Mouse (Mus musculus) ES-E14 (cell line): Measurements from ENCODE around the gene Trpm1. TPM values are rescaled to one million over a fixed set of nuclear protein-coding genes. Genes with fewer than 3 reads are reported as not detected.
A peak's percentile ranks its signal among the peaks of the same experiment; 100 is the strongest.

Experiments
- DNase-seq: peaks from one replicate; pipeline ENCODE4 v3.0.0-alpha.2; 2013; ENCODE audit warnings: low read depth, low spot score
- H3K27ac ChIP-seq: 2 replicates; pipeline ENCODE4 v1.5.1; 2012; ENCODE audit warnings: low read depth, mild to moderate bottlenecking, low read length, moderate library complexity, mixed read lengths; ENCODE audit not compliant: poor library complexity, insufficient read depth, severe bottlenecking
- H3K36me3 ChIP-seq: 2 replicates; pipeline ENCODE4 v1.6.1; 2012; ENCODE audit warnings: mild to moderate bottlenecking, low read length, moderate library complexity, mixed read lengths; ENCODE audit not compliant: control insufficient read depth, poor library complexity, insufficient read depth, severe bottlenecking
- H3K4me1 ChIP-seq, 2 experiments: fragments of 150-350 bp in 1 of 2; sonication (generic) in 1 of 2; 2 replicates each; pipeline ENCODE4 v1.6.1; 2012; ENCODE audit warnings: low read length in 2 of 2, mild to moderate bottlenecking in 1 of 2, mixed read lengths in 1 of 2; ENCODE audit not compliant: control insufficient read depth in 2 of 2, insufficient read depth in 2 of 2, poor library complexity in 1 of 2
- H3K4me3 ChIP-seq, 2 experiments: fragments of 150-350 bp in 1 of 2; sonication (generic) in 1 of 2; 2 replicates each; pipeline ENCODE4 v1.5.1; 2012; ENCODE audit warnings: low read length in 2 of 2, low read depth in 1 of 2, mild to moderate bottlenecking in 1 of 2, mixed read lengths in 1 of 2; ENCODE audit not compliant: insufficient read depth in 1 of 2, poor library complexity in 1 of 2, severe bottlenecking in 1 of 2
- H3K9ac ChIP-seq: 2 replicates; pipeline ENCODE4 v1.6.1; 2012; ENCODE audit warnings: low read depth, mild to moderate bottlenecking, low read length, mixed read lengths; ENCODE audit not compliant: poor library complexity, insufficient read depth, severe bottlenecking
- H3K9me3 ChIP-seq: fragments of 150-350 bp; sonication (generic); 2 replicates; pipeline ENCODE4 v1.6.1; 2012; ENCODE audit warnings: low read depth, mild to moderate bottlenecking, low read length; ENCODE audit not compliant: control insufficient read depth, insufficient read depth
- CHD2 ChIP-seq: IDR thresholded peaks from 2 replicates; pipeline ENCODE4 v1.6.1; 2014; ENCODE audit warnings: mild to moderate bottlenecking, low read depth, low read length, inconsistent platforms
- HCFC1 ChIP-seq: IDR thresholded peaks from 2 replicates; pipeline ENCODE4 v1.6.1; 2012; ENCODE audit warnings: low read length, inconsistent platforms, borderline replicate concordance; ENCODE audit not compliant: insufficient read depth
- MAFK ChIP-seq: IDR thresholded peaks from 2 replicates; pipeline ENCODE4 v1.6.1; 2014; ENCODE audit warnings: mild to moderate bottlenecking, low read depth, low read length, inconsistent platforms; ENCODE audit not compliant: insufficient read depth
- ZC3H11A ChIP-seq: IDR thresholded peaks from 2 replicates; pipeline ENCODE4 v1.6.1; 2012; ENCODE audit warnings: low read depth, mild to moderate bottlenecking, inconsistent platforms, low read length, borderline replicate concordance
- ZNF384 ChIP-seq: IDR thresholded peaks from 2 replicates; pipeline ENCODE4 v1.6.1; 2012; ENCODE audit warnings: low read depth, low read length, inconsistent platforms
- in situ Hi-C, 2 experiments: fragments of 600-800 bp; cut with MboI; formaldehyde crosslinking; loops; one replicate each; pipeline ENCODE4 v1.15.1; 2025; ENCODE audit warnings: low sequenced_read_pairs in 2 of 2, inconsistent platforms in 1 of 2; ENCODE audit not compliant: unreplicated experiment in 2 of 2
- total RNA-seq: library from RNA; depleted of rRNA; stranded (reverse); fragments of 300-350 nt; gene quantifications from 2 replicates; pipeline ENCODE4 v1.2.3, GENCODE M21; 2012

Gene Trpm1
- total RNA-seq, 1 experiment: 0.94 TPM

- in situ Hi-C loops: no loop called here
- TF ChIP-seq MAFK (no peak), CHD2 (no peak), ZC3H11A (no peak), ZNF384 (no peak), HCFC1 (no peak)
- Histone ChIP-seq H3K9me3 (no peaks in the 10 kb centered on the region), H3K4me1 (no peaks in the 10 kb centered on the region), H3K36me3 (no peaks in the 10 kb centered on the region), H3K4me3 (no peak overlapping the region), H3K27ac (no peak overlapping the region), H3K9ac (no peak overlapping the region)
- no peak for DNase-seq
Measured at GRCm38 (mm10) chr7:64179310-64179709, 25.7 kb downstream of the Trpm1 start.

GRCm38 (mm10) chr7:64185203-64185931 lies 31.7 kb downstream of the Trpm1 start:
- Histone ChIP-seq H3K9ac (no peak overlapping the region), H3K36me3 (no peaks in the 10 kb centered on the region), H3K9me3 (no peaks in the 10 kb centered on the region), H3K27ac (no peak overlapping the region), H3K4me3 (no peak overlapping the region), H3K4me1 (no peaks in the 10 kb centered on the region)
- in situ Hi-C loops: no loop called here
- TF ChIP-seq CHD2: no peak
- TF ChIP-seq MAFK: no peak
- TF ChIP-seq ZNF384: no peak
- TF ChIP-seq HCFC1: no peak
- no peak for TF ChIP-seq ZC3H11A
- peak; percentile 53 for DNase-seq

- H3K9ac ChIP-seq: no peak overlapping the region
- no peak for TF ChIP-seq ZNF384
- TF ChIP-seq CHD2: no peak
- TF ChIP-seq MAFK: no peak
- TF ChIP-seq ZC3H11A: no peak
- in situ Hi-C loops: no loop called here
- H3K27ac ChIP-seq: no peak overlapping the region
- H3K36me3 ChIP-seq: no peaks in the 10 kb centered on the region
- no peaks in the 10 kb centered on the region for H3K9me3 ChIP-seq
- DNase-seq: no peak
- no peaks in the 10 kb centered on the region for H3K4me1 ChIP-seq
- H3K4me3 ChIP-seq: no peak overlapping the region
Measured at GRCm38 (mm10) chr7:64185932-64186312, 32.3 kb downstream of the Trpm1 start.

GRCm38 (mm10) chr7:64192261-64192943 lies 38.8 kb downstream of the Trpm1 start:
- in situ Hi-C loops: no loop called here
- TF ChIP-seq ZNF384 (no peak), HCFC1 (no peak), ZC3H11A (no peak), MAFK (no peak)
- H3K27ac ChIP-seq: no peak overlapping the region
- DNase-seq: no peak
- no peak overlapping the region for H3K4me3 ChIP-seq
- H3K36me3 ChIP-seq: no peaks in the 10 kb centered on the region
- no peaks in the 10 kb centered on the region for H3K9me3 ChIP-seq
- peaks cover 2 to 7% of the 10 kb centered on the region in 2 experiments; a peak in 2 of 4 replicates for H3K4me1 ChIP-seq
- H3K9ac ChIP-seq: no peak overlapping the region
